Mouse (Mus musculus) lung, postnatal 0 days (tissue): ENCODE measurements at regions not wholly inside any gene's neighbourhood (a gene's known extent, or its start where the extent isn't known, plus 50 kb on each side); places are given as distances from the start of the nearest gene placed in this dataset.

Experiments
- CTCF ChIP-seq: IDR thresholded peaks from 2 replicates; pipeline ENCODE4 v1.5.1; 2016; ENCODE audit warnings: antibody characterized with exemption, mild to moderate bottlenecking
- EP300 ChIP-seq: IDR thresholded peaks from 2 replicates; pipeline ENCODE4 v1.6.1; 2016; ENCODE audit warnings: antibody characterized with exemption, mild to moderate bottlenecking, control low read depth

DNA sequence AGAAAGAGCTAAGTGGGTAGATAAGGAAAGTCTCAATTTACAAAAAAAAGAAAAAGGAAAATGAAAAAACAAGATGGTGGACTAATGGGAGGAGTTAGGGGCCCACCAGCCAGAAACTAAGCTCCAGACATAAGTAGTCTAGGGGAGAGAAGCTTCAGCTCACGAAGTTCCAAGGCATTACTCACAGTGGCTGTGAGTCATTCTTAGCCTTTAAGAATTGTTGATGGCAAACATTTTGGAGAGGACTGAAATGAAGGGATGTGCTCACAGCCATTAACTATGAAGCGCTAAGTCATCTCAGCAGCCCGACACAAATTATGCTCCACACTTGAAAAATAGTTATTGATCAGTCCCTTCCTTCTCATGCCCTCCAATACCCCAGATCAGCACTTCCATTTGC is 198.6 kb upstream of the Ppargc1a start:
- no peak for TF ChIP-seq CTCF
- no peak for TF ChIP-seq EP300
